Mouse (Mus musculus): ENCODE results near the gene Pde8a. TPM values are rescaled to one million over a fixed set of nuclear protein-coding genes. Genes with fewer than 3 reads are reported as not detected.

The Pde8a gene
- polyA plus RNA-seq, 1 experiment from 2014 or later, result 2.8 TPM

- no peaks in the 10 kb centered on the region for H3K27me3 ChIP-seq
- no peak overlapping the region for H3K4me2 ChIP-seq
- H3K4me3 ChIP-seq (replicated peaks), result no peak overlapping the region
- ATAC-seq (ENCODE audit: low FRiP score), result no peak
- H3K9ac ChIP-seq, result no peak overlapping the region
- no peaks in the 10 kb centered on the region for H3K36me3 ChIP-seq (replicated peaks)
- no peaks in the 10 kb centered on the region for H3K9me3 ChIP-seq
- no peaks in the 10 kb centered on the region for H3K4me1 ChIP-seq
- no peak overlapping the region for H3K27ac ChIP-seq
- WGBS, result 84% methylated on average over 6 of the region's 6 CpGs
Observed at GRCm38 (mm10) chr7:81250601-81251000, 37.2 kb downstream of the Pde8a start.

DNA sequence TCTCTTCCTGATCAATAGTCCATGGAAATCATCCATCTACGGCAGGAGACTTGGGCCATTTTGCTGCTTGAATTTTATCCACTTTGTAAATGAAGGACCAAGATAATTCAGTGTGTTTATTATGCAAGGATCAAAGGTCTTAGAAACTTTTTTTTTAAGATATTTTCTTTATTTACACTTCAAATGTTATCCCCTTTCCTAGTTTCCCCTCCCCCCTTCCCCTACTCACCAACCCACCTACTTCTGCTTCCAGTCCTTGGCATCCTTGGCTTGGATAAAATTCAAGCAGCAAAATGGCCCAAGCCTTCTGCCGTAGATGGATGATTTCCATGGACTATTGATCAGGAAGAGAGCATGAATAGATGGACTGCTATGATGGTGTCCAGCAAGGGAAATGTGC, 38.1 kb downstream of the Pde8a start:
- 95% methylated on average over 2 of the region's 2 CpGs for WGBS
- Histone ChIP-seq H3K36me3 (replicated peaks) (no peaks in the 10 kb centered on the region), H3K9ac (no peak overlapping the region), H3K9me3 (no peaks in the 10 kb centered on the region), H3K27me3 (no peaks in the 10 kb centered on the region), H3K4me3 (replicated peaks) (no peak overlapping the region), H3K27ac (no peak overlapping the region), H3K4me1 (no peaks in the 10 kb centered on the region), H3K4me2 (no peak overlapping the region)
- no peak for ATAC-seq (ENCODE audit: low FRiP score)

DNA sequence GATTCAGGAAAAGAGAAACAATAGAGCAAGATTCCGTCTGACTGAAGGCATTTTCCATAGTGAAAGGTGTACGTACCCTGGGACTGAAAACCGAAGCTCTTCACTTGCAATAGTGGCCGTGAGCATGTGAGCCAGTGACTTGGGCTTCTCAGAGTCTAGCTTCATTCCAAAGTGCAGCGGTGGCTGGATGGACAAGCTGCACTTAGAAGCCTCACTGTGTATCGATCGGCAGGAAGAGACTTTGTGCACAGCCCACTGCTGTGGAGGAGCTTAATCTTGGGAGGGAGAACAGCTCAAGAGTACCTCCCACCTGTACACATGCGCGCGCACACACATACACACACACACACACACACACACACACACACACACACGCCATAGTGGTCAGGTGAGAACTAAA, 39.9 kb downstream of the Pde8a start:
- H3K4me1 ChIP-seq, result no peaks in the 10 kb centered on the region
- no peak overlapping the region for H3K9ac ChIP-seq
- no peak overlapping the region for H3K4me3 ChIP-seq (replicated peaks)
- no peaks in the 10 kb centered on the region for H3K9me3 ChIP-seq
- no peaks in the 10 kb centered on the region for H3K27me3 ChIP-seq
- H3K36me3 ChIP-seq (replicated peaks), result no peaks in the 10 kb centered on the region
- no peak overlapping the region for H3K27ac ChIP-seq
- 71% methylated on average over 11 of the region's 11 CpGs for WGBS
- no peak overlapping the region for H3K4me2 ChIP-seq
- ATAC-seq (ENCODE audit: low FRiP score), result no peak

- H3K4me1 ChIP-seq, result no peaks in the 10 kb centered on the region
- no peaks in the 10 kb centered on the region for H3K36me3 ChIP-seq (replicated peaks)
- H3K4me3 ChIP-seq (replicated peaks), result no peak overlapping the region
- no peak overlapping the region for H3K4me2 ChIP-seq
- H3K27me3 ChIP-seq, result no peaks in the 10 kb centered on the region
- no peak for ATAC-seq (ENCODE audit: low FRiP score)
- no peaks in the 10 kb centered on the region for H3K9me3 ChIP-seq
- H3K27ac ChIP-seq, result no peak overlapping the region
- no peak overlapping the region for H3K9ac ChIP-seq
Observed at GRCm38 (mm10) chr7:81254579-81254978, 41.2 kb downstream of the Pde8a start.

GRCm38 (mm10) chr7:81255456-81255855, 42.1 kb downstream of the Pde8a start:
- 90% methylated on average over 3 of the region's 3 CpGs for WGBS
- Histone ChIP-seq H3K27ac (no peak overlapping the region), H3K36me3 (replicated peaks) (no peaks in the 10 kb centered on the region), H3K4me2 (no peak overlapping the region), H3K27me3 (no peaks in the 10 kb centered on the region), H3K9ac (no peak overlapping the region), H3K4me3 (replicated peaks) (no peak overlapping the region), H3K4me1 (no peaks in the 10 kb centered on the region), H3K9me3 (no peaks in the 10 kb centered on the region)
- no peak for ATAC-seq (ENCODE audit: low FRiP score)

- 86% methylated on average over 3 of the region's 3 CpGs for WGBS
- H3K4me1 ChIP-seq, result no peaks in the 10 kb centered on the region
Observed at GRCm38 (mm10) chr7:81256773-81257172, 43.4 kb downstream of the Pde8a start.

GRCm38 (mm10) chr7:81261548-81261947, 48.2 kb downstream of the Pde8a start:
- H3K4me3 ChIP-seq (replicated peaks), result no peak overlapping the region
- no peak overlapping the region for H3K9ac ChIP-seq
- H3K27me3 ChIP-seq, result no peaks in the 10 kb centered on the region
- no peaks in the 10 kb centered on the region for H3K9me3 ChIP-seq
- H3K27ac ChIP-seq, result no peak overlapping the region
- H3K4me1 ChIP-seq, result no peaks in the 10 kb centered on the region
- H3K4me2 ChIP-seq, result no peak overlapping the region
- ATAC-seq (ENCODE audit: low FRiP score), result no peak
- no peaks in the 10 kb centered on the region for H3K36me3 ChIP-seq (replicated peaks)
- 78% methylated on average over 7 of the region's 7 CpGs for WGBS

More at GRCm38 (mm10) chr7:81256773-81257172, 43.4 kb downstream of the Pde8a start:
- Histone ChIP-seq H3K4me2 (no peak overlapping the region), H3K36me3 (replicated peaks) (no peaks in the 10 kb centered on the region), H3K9me3 (no peaks in the 10 kb centered on the region), H3K27ac (no peak overlapping the region), H3K9ac (no peak overlapping the region), H3K4me3 (replicated peaks) (no peak overlapping the region), H3K27me3 (no peaks in the 10 kb centered on the region)
- ATAC-seq (ENCODE audit: low FRiP score), result no peak

DNA sequence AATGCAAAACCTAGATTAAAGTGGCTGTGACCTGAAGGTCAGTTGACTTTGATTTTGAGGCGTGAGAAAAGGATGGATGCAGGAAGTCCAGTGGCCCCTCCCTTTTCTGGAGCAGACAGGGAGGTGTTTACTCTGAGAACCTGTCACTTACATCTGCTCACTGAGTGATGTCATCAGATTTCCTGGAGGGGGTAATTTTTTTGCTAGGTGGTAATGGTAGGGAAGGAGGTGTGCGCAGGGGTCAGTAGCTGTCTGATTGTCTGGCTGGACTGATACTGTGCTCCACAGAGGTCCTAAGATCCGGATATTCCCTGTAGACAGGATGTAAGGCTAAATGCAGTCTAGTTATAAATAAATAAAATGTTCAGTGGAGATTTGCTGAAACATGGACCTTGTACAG, 59.5 kb downstream of the Pde8a start:
- Histone ChIP-seq H3K4me2 (no peak overlapping the region), H3K4me3 (replicated peaks) (no peak overlapping the region), H3K9ac (no peak overlapping the region), H3K27ac (no peak overlapping the region), H3K9me3 (no peaks in the 10 kb centered on the region), H3K27me3 (no peaks in the 10 kb centered on the region), H3K4me1 (no peaks in the 10 kb centered on the region), H3K36me3 (replicated peaks) (no peaks in the 10 kb centered on the region)
- WGBS, result 87% methylated on average over 3 of the region's 3 CpGs
- ATAC-seq (ENCODE audit: low FRiP score), result no peak

DNA sequence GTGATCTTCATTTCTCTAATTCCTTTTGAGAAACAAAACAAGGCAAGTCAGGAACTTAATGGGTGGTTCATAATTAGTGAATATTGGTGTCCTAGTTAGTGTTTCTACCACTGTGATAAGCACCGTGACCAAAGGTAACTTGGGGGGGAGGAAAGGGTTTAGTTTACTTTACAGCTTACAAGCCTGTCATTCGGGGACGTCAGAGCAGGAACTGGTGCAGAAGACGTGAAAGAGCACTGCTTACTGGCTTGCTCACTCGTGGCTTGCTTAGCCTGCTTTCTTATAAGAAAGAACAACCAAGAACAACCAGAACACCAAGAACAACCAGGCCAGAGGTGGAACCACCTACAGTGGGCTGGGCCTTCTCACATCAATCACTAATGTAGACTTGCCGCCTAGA, 65.6 kb downstream of the Pde8a start:
- Histone ChIP-seq H3K27me3 (no peaks in the 10 kb centered on the region), H3K36me3 (replicated peaks) (no peaks in the 10 kb centered on the region), H3K9ac (no peak overlapping the region)

GRCm38 (mm10) chr7:81281240-81281639, 67.8 kb downstream of the Pde8a start:
- Histone ChIP-seq H3K4me3 (replicated peaks) (no peak overlapping the region), H3K9ac (no peak overlapping the region), H3K36me3 (replicated peaks) (no peaks in the 10 kb centered on the region), H3K4me2 (no peak overlapping the region), H3K27me3 (no peaks in the 10 kb centered on the region), H3K4me1 (no peaks in the 10 kb centered on the region), H3K27ac (no peak overlapping the region), H3K9me3 (no peaks in the 10 kb centered on the region)
- 93% methylated on average over 1 of the region's 1 CpGs for WGBS
- ATAC-seq (ENCODE audit: low FRiP score), result no peak

More for the DNA sequence above, 65.6 kb downstream of the Pde8a start:
- H3K9me3 ChIP-seq, result no peaks in the 10 kb centered on the region
- 87% methylated on average over 6 of the region's 6 CpGs for WGBS
- no peak overlapping the region for H3K4me3 ChIP-seq (replicated peaks)
- no peaks in the 10 kb centered on the region for H3K4me1 ChIP-seq
- H3K27ac ChIP-seq, result no peak overlapping the region
- no peak for ATAC-seq (ENCODE audit: low FRiP score)
- H3K4me2 ChIP-seq, result no peak overlapping the region

- no peak overlapping the region for H3K9ac ChIP-seq
- ATAC-seq (ENCODE audit: low FRiP score), result no peak
- H3K4me3 ChIP-seq (replicated peaks), result no peak overlapping the region
- WGBS, result 38% methylated on average over 7 of the region's 7 CpGs
- no peak overlapping the region for H3K4me2 ChIP-seq
- H3K4me1 ChIP-seq, result no peaks in the 10 kb centered on the region
- H3K27me3 ChIP-seq, result no peaks in the 10 kb centered on the region
- H3K9me3 ChIP-seq, result no peaks in the 10 kb centered on the region
- H3K27ac ChIP-seq, result no peak overlapping the region
- no peaks in the 10 kb centered on the region for H3K36me3 ChIP-seq (replicated peaks)
Observed at GRCm38 (mm10) chr7:81286456-81286855, 73.1 kb downstream of the Pde8a start.

DNA sequence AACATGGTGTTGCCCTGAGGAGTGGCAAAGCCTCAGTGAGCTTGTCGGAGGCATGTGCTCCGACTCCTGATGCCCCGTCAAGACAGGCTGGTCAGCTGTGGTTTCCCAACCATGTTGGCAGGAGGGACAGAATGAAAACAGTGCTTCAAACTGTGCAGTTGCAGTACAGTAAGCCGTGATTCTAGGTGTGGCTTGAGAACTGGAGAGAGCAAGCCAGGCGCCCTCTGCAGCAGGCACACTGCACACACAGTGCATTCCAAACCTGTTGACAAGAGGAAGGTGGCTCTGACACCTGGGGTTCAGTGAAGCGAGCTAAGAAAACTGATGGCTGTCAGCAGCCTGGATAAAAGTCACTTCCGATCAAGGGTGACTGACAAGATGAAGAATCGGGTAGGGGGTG, 73.5 kb downstream of the Pde8a start:
- H3K4me2 ChIP-seq, result no peak overlapping the region
- H3K9ac ChIP-seq, result no peak overlapping the region
- no peak overlapping the region for H3K27ac ChIP-seq
- whole genome bisulfite sequencing, result 71% methylated on average over 8 of the region's 8 CpGs
- H3K36me3 ChIP-seq (replicated peaks), result no peaks in the 10 kb centered on the region
- no peaks in the 10 kb centered on the region for H3K9me3 ChIP-seq
- ATAC-seq (ENCODE audit: low FRiP score), result no peak
- H3K4me1 ChIP-seq, result no peaks in the 10 kb centered on the region
- H3K4me3 ChIP-seq (replicated peaks), result no peak overlapping the region
- H3K27me3 ChIP-seq, result no peaks in the 10 kb centered on the region

DNA sequence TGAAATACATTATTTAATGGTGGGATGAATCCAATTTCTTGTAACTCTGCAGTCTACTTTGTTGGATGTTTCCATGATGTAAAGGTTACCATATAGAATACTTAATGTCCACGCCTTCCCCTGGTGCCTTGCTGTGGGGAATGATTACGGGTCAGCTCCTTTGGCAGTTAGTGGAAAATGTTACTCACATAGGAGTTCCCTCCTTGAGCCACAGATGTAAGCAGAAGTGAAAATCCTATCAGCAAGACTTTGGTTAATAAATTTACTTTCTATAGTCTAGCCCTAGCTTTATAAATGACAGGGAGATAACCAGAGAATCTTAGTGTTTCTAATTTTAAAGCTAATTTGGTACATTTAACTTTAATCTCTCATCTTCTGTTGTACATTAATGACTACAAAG, 81.8 kb downstream of the Pde8a start:
- Histone ChIP-seq H3K27me3 (no peaks in the 10 kb centered on the region), H3K9me3 (no peaks in the 10 kb centered on the region), H3K4me1 (no peaks in the 10 kb centered on the region), H3K9ac (no peak overlapping the region), H3K27ac (no peak overlapping the region), H3K4me2 (no peak overlapping the region), H3K36me3 (replicated peaks) (no peaks in the 10 kb centered on the region), H3K4me3 (replicated peaks) (no peak overlapping the region)
- 93% methylated on average over 2 of the region's 2 CpGs for WGBS
- ATAC-seq (ENCODE audit: low FRiP score), result no peak

DNA sequence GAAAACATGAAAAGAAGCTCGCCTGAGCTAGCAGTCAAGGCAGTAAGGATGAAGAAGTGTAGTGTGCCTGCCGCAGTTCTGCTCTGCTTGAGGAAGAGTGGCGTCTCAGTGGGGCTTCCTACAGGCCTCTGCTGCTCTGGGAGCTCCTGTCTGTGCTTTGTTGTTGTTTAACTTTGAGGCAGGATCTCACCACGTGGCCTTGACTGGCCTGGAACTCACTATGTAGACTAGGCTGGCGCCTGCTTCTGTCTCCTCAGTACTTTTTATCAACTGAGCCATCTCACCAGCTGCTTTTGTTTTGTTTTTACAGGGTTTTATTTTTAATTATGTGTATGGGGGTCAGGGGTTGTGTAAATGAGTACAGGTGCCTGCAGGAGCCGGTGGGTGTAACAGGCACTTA, 84.8 kb downstream of the Pde8a start:
- Histone ChIP-seq H3K4me1 (peaks cover 10% of the 10 kb centered on the region; the same call in 1 of the 2 replicates), H3K4me3 (replicated peaks) (no peak overlapping the region), H3K27ac (no peak overlapping the region), H3K36me3 (replicated peaks) (no peaks in the 10 kb centered on the region), H3K27me3 (no peaks in the 10 kb centered on the region), H3K9me3 (no peaks in the 10 kb centered on the region), H3K4me2 (no peak overlapping the region), H3K9ac (no peak overlapping the region)
- WGBS, result 43% methylated on average over 6 of the region's 6 CpGs
- ATAC-seq (ENCODE audit: low FRiP score), result no peak
